Mouse (Mus musculus): ENCODE measurements around the gene Irx5.

Irx5 gene

DNA sequence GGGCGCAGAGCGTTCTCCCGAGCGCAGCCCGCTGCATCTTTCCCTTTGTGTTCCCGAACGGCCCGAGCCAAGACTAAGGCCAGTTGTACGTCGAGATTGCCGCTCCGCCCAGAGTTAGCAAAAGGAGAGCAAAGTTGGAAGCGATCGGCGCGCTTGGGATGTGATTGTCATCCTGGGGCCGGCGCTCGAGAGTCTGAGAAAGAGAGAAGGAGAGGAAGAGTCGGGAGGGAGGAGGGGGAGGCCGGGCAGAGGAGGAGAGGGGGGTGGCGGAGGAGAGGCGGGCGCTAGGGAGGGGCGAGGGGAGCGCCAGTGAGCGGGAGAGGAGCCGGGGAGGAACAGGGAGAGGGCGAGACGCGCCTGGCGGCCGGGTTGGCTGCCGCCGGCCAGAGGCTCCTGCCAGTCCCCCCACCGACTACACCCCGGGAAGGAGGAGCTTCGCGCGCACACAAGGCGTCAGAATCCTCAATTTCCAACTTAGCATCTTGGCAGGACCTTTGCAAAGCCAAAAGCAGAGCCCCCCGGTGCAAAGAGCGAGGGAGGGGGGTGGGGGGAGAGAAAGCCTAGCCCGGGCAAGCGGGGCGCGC, at the start of gene Irx5:
TSS of gene Irx5 (plus strand) at position 228 of the 584 bp plus-strand sequence.
- peak; percentile 34 for DNase-seq (ENCODE audit: low read depth)

DNA sequence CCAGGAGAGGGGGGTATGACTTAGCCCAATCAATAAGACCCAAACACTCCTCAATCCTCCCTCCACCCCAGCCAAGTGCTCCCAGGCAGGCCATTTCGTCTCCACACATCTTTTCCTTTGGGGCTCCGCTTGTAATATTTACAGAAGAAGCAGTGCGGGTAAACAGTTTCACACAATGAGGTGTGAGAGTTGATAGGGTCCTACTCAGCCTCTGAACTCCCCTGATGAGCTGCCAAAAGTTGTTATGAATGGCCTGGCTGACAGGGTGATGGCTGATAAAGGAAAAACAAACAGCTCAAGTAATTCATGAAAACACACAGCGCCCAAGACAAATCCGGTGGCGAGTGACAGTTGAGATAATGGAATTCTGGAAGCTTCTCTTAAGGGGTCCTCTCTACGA, 45.2 kb upstream of the Irx5 start:
- no peak for DNase-seq (ENCODE audit: low read depth)

DNA sequence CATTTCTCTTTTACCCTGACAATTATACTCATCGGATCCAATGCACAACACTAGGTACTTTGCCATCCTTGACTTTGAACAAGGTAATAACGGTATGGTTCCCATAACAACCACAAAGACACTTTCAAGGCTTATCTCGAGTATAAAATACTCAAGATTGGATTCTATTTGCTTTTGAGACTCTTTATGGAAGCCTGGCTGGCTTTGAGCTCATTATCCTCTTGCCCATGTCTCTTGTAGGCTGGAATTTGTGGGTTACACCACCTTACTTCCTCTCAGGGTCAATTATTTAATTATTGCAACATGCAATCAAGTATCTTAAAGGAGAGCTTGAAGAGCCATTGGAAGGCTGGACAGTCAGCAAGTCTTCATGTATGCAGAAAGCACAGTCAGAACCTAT, 43.7 kb upstream of the Irx5 start:
- DNase-seq (ENCODE audit: low read depth): no peak

DNA sequence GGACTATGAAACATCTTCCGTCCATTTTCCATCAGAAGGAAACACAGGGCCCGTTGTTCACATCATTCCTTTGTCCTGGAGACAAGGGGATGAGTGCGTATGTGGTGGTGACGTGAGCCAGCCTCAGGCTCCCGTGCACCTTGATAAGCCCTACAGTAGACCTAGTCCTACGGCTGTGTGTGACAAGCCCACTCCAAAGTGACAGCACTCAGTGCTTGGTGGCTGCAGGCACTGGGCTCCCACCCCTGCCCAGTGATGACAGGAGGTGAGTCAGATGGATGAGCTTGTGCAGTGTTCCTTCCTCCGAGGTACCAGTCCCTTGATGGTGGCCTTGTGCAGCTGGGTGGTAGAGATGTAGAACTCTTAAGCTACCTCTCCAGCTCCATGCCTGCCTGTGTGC, 33.7 kb upstream of the Irx5 start:
- no peak for DNase-seq (ENCODE audit: low read depth)

DNA sequence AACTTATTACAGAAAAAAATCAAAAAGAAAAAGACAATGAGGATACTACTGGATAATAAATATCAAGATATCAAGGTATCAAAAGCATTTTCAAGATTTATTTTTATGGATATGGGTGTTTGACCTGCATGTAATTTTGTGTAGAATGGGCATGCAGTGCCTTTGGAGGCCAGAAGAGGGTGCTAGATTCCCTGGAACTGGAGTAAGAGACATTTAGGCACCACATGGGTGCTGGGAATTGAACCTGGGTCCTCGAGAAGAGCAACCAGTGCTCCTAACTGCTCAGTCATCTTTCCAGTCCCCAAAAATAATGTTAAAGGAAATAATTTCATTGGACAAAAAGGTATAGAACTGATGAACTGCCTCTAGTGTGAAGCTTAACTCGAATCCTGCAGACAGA, 30.2 kb upstream of the Irx5 start:
- DNase-seq (ENCODE audit: low read depth): peak; percentile 14

DNA sequence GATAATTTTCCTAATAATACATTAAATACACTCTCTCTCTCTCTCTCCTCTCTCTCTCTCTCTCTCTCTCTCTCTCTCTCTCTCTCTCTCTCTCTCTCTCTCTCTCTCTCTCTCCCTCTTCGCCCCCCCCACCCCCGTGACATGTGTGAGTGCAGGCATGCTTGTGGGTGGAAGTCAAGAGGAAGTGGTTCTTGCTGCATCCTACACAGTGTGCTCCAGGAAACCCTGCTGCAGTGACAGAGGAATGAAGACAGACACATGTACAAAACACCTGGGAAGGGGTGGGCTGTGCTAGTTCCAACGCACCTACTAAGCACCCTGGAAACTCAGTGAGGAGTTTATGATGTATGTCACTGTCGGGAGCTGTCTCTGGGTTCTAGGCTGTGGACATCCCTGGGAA, 28.2 kb upstream of the Irx5 start:
- DNase-seq (ENCODE audit: low read depth): peak; percentile 48

DNA sequence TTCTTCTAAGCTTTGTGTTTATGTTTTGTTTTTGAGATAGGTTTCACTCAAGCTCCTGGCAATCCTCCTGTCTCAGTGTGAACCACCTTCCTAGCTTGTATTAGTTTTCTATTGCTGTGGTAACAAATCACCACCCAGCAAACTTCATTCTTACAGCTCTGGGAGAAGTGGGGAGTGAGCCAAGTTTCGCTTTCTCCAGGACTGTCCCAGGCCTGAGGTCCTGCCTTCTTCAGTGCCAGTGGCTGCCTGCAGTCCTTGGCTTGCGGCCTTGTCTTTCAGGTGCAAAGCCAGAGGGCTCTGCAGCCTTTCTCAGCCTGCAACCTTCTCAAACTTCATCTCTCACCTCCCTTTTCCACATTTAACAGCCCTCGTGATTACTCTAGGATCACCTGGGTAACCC, 25.6 kb upstream of the Irx5 start:
- no peak for DNase-seq (ENCODE audit: low read depth)

DNA sequence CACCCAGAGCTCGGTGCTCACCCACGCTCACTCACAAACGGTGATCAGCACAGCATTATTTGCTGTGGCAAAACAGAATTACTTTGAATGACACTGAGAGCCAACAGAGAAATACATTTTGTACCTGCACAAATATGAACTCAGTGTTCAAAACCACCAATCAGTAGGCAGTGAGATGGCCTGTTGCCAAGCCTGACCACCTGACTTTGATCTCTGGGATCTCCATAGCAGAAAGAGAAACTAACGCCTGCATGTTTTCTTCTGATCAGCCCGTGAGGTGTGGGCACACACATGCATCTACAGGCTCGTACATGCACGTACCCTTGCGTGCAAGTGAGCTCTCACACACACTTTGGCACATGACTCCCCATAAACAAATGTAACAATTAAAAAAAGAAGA, 24.0 kb upstream of the Irx5 start:
- peak; percentile 48 for DNase-seq (ENCODE audit: low read depth)

DNA sequence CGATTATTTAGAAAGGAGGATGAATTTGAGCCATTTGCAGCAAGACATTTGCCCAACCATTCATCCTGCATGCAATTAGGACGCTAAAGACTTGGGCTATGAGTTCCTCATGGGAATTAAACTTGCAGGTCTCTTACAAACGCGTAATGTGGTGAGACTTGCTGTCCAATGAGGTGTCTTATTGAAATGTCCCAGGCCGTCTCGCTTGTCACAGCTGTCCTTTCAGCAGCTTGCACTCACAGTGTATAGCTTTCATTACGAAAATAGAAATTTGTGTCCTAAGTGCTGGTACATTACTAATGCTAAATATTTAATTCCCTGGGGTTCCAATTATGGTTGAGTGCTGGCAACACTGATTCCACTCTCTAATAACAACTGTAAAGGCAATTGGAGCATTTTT, 22.3 kb upstream of the Irx5 start:
- no peak for DNase-seq (ENCODE audit: low read depth)

DNA sequence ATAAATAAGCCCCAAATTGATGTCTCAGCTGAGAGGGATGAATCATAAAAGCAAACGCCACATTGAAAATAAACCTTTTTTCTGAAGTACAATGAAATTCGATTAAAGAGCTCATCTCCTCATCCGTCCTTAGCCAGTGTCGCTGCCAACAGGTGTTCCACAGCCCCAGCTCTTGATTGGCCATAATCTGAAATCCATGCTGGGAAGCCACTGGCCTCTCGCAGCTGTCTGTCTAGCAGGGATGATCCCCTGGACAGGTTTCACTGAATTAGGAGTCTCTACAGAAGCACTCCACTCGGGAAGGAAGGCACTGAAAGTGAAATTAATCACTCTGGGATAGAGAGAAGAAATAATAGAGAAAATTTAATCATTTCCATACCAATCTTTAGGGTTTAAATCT, 21.4 kb upstream of the Irx5 start:
- no peak for DNase-seq (ENCODE audit: low read depth)

DNA sequence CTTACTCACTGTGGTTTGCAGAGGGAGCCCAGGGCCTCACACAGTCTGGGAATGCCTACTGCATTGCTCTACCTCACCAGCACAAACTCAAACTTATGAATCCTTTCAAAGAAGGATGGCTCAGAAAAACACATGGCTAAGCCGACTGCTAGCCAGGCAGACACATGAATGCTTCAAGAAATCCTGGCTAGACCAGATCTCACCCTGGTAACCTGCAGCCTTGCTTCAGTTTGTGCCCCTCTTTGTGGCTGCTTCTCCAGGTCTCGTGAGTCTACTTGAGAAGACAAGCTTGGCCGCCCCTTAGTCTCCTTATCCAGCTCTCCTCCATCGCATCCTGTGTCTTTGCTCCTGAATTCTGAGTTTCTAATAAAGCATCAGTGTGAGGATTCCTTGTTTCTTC, 13.9 kb upstream of the Irx5 start:
- DNase-seq (ENCODE audit: low read depth): no peak

DNA sequence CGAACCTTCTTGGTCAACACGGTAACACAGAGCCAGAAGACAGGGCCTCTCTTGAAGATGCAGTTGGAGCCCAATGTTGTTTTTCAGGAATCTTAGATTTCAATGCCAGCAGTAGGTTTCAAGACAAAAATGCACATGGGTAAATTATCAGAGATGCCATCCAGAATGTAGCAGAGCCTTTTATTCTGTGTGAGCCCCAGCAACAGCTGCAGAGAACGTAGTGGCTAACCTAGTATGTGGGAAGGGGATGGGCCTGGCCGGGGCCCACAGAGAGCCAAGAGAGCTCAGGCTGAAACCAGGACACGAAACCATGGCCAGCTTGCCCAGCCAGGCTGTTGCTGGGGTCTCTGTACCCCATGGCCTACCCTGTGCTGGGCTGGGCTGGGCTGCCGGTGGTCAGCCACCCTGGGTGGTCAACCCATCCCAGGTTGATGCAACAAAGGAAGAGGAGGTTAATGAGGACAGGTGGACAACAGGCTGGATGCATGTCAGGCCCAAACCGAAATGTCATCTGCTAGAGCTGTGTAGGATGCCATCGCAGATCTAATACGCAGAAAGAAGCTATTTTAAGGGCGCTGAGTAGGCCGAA, 7.4 kb upstream of the Irx5 start:
- DNase-seq (ENCODE audit: low read depth): no peak

DNA sequence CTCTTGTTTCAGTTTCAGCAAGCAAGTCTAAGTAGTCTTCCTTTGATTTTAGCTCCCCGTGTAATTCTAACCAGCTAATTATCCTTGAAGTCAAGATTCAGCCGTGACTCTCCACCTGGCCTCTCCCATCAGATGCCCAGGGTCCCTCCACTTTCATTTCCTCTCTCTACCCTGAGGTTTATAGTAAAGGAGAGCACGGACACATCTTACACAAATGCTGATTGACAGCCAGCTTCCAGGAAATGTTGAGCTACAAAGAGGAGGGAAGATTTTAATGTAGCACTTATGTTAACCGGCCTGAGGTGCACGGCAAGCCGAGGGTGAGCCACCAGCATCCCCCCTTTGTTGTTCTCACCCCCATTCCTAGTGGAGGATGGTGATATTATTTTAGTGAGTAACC, 4.0 kb upstream of the Irx5 start:
- no peak for DNase-seq (ENCODE audit: low read depth)

DNA sequence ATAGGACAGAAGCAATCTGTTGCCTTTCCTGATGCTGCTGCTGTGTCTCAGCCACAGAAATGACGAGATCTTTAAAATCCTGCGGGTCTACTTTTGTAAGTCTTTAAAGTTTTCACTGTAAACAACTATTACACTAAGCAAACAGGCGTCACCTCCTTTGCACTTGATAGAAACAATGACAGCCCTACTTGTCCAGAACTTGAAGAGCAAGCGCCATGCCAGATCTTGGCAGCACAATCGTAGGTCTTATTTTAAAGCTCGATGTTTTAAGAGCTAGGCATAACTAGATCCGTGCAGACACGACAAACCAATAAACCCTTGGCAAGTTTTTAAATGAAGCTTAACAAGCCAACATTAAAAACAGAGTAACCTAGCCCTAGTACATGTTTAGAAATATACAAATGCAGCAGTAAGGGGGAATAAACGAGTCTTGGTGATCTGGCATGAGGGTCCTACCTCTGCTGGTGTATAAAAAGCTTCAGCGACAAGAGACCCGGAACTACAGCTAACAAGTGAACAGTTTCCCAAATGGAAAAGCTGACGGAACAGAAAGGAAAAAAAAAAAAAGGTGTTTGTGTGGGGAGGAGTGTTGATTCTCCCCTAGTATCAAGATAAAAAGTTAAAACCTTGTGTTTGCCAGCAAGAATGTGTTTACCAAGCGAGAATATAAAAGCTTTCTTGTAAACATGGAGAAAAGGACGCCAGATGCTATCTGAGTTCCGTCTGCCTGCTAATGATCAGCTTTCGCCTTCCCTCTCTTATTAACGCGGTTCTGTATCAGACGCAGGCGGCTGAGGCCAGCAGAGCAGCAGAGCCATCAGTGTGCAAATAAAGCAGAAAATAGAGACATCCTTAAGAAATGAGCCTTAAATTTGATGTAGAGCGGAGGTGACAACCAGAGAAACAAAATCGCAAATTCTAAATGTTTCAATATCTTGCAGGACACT, 2.6 kb upstream of the Irx5 start:
- peak; percentile 16 for DNase-seq (ENCODE audit: low read depth)

DNA sequence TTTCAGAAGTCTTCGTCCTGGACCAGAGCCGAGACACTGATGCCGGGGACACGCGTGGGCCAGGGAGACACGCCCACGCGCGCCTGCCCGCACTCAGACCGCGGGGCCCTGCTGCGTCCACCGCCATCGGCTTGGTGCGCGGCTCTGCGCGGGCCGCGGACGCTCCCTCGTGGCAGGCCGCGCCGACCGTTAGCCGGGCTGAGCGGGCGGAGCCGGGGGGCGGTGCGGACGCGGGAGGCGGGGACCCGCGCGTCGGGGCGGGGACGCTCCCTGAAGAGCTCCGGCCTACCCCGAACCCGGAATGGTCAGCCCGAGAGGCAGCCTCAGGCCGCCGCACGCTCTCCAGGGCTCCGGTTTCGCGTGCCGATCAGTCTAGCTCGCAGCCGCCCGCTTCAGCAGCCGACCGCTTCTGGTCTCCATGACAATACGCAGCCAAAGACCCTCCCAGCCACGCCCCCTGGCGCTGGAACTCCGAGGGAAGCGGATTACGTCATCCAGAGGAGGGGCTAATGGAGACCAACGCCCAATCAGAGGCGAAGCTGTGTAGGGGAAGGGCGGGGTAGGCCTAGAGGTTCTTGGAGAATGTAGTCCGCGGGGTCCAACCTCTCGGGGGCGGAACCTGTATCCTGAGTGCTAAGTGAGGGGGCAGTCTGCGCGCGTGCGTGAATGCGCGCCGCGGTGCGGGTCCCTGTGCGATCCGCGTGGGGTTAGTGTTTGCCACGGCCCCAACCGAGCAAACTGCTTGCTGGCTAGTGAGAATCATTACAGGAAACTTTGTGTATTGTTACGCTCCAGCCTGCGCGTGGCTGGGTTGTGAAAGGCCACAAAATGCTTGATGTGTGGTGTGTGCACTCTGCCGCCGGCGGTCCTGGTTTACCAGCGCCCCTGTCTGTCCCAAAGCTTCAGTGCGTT, 1.5 kb upstream of the Irx5 start:
- peak; percentile 97 for DNase-seq (ENCODE audit: low read depth)

DNA sequence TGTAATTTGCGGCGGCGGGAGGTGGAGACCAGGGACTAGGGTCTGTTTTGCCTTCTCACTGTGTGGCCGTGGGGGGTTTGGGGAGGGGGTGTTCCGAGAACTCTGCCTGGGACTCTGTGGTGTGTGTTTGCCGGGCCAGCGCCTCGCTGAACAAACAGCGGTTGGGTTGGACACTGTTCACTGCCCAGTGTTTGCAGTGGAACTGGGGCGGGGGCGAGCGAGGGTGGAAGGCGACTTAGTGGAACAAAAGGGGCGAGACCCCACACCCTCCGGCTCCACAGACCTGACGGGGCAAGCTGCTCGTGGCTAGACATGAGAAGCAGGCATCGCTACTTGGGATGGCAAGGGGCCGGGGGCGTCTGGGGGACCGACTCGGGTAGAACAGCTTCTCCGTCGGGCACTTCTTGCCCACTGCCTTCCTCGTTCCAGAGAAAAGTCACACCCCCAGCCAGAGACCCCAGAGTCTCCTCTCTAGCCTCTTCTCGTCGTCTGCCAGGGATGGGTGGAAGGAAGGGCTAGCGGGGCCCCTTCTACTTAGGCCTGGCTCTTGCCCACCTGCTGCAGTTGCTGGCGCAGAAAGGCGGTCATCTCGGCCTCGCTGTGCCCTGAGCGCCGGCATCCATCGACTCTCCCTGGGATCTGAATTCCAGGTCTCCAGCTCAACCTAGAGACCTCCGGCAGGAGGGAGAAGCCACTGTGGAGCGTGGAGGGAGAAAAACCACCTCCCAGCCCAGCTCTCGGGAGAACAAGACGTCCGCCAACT, 631 bp upstream of the Irx5 start:
- DNase-seq (ENCODE audit: low read depth): peak; percentile 47

DNA sequence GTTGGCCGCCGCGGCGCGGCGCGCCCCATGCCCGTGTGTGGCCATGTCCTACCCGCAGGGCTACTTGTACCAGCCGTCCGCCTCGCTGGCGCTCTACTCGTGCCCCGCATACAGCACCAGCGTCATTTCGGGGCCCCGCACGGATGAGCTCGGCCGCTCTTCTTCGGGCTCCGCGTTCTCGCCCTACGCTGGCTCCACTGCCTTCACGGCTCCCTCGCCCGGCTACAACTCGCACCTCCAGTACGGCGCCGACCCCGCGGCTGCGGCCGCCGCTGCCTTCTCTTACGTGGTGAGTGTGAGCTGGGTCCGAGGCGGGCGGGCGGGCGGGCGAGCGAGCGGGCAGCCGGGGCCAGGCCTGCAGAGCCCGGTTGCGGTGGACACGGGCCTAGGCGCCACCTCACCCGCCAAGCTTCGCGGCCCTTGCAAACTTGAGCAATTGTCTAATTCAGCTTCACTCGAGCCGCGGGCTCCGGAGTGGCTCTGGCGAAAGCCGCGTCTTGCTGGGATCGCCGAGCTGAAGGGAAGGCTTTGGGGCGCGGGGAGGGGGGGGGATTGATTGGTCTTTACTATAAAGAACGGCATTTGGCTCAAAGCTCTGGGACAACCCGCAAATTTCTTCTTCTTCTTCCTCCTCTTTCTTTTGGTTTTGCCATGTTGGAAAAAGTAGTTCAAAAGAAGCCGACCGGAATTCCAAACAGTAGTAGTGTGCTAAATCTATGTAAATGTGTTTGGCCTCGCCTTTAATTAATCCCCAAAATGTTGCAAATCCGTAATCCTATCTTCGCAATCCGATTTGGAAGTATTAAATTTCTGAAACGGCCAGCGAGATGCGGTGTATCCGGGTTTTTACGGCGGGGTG, 945 bp downstream of the Irx5 start:
- DNase-seq (ENCODE audit: low read depth): peak; percentile 34

DNA sequence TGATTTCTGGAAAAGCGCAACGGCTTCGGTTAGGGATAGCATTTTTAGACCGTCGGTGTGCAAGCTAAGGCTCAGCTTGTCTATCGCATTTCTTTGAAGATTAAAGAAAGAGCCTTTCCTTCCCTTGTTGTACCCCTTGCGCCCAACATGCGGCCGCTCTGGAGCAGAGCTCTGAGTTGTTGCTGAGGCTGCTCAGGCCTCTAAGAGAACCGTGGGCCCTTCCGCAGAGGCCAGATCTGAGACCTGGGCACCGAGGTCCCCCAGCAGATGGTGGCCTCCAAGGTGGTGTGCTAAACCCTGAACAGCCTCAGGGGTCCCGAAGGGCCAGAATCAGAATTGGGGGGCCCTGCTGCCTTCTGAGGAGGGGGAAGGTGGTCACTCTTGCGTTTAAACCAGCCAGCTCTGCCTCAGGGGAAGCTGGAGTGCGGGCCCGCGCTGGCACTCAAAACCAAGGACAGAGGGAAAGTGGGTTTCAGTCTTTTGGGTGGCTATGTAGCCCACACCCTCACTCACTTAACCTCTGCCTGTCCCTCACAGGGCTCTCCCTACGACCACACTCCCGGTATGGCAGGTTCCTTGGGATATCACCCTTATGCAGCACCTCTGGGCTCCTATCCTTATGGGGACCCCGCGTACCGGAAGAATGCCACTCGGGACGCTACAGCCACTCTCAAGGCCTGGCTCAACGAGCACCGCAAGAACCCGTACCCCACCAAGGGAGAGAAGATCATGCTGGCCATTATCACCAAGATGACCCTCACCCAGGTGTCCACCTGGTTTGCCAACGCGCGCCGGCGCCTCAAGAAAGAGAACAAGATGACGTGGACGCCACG, 1.8 kb downstream of the Irx5 start:
- DNase-seq (ENCODE audit: low read depth): peak; percentile 23

DNA sequence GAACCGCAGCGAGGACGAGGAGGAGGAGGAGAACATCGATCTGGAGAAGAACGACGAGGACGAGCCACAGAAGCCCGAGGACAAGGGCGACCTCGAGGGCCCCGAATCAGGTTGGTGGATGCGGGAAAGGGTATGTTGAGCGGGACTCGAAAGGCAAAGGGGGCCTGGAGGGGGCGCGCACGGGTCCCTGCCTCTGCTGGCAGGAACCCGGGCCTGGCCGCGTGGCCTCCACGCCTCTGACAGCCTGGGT, 2.3 kb downstream of the Irx5 start:
- peak; percentile 35 for DNase-seq (ENCODE audit: low read depth)
